Mouse (Mus musculus) central nervous system, embryonic 18 days (tissue): Measurements from ENCODE around the gene Entpd3. TPM values are rescaled to one million over a fixed set of nuclear protein-coding genes. Genes with fewer than 3 reads are reported as not detected.

Experiments
- polyA plus RNA-seq: library from polyadenylated mRNA; depleted of rRNA; stranded (reverse); fragments of >200 nt; gene quantifications from 2 replicates; pipeline ENCODE4 v1.2.3, GENCODE M21; 2012; rRNA removed

Gene Entpd3
- polyA plus RNA-seq, result 10.2 and 10.5 TPM in 2 replicates

DNA sequence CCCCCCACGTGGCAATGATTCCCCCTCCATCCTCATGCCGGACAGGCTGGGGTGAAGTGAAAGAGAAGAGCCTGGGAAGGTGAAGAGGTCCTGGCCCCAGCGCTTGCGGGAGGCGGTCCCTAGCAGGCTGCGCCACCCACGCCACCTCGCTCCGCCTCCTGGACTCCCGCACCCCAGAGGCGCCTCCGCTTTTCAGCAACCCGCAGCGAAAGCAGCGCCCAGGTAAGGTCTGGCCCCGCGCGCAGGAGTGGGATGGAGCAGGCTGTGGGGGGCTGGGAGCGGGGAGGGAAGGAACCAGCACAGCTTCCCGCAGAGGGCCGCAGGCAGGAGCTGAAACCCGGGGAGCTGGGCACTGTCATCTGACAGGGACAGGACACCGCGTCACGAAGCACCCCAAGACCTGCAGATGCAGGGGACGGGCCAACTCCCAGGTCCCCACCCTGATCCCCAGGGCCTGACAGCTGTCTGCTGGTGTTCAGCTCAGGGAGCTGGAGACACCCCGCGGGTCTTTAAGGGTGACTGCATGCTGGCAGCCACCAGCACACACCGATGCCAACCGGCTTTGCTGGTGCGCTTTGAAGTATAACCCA, at the start of gene Entpd3:
Entpd3 (plus strand) TSS at position 157 of the 590 bp plus-strand sequence.

DNA sequence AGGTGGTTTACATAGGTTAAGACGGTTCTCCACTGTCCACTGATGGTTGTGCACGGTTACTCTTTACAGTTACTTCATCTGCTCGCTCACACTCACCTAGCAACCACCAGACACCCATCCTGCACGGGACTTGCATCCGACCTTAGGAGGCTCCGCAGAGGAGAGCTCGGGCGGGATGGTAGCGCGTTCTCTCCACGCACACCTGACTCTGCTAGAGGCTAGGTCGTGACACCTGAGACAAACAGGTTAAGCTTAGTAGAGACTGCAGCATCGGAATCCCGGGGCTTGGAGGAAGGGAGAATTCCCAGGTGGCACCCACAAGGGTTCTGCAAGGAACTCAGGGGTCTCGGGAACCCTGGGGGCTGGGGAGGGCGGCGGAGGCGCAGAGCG, 47.6 kb upstream of the Entpd3 start, which contains the start of gene Eif1b:
Eif1b (plus strand) TSS at position 223 of the 390 bp plus-strand sequence.

GRCm38 (mm10) chr9:120570741-120571592, 31.3 kb downstream of the Entpd3 start, which contains the start of gene Rpl14:
Gene Rpl14, plus strand, starts transcription at chr9:120571444.

Other genes starting within 250 kb of the Entpd3 start
- gene Myrip, start 238.3 kb upstream of the Entpd3 start, polyA plus RNA-seq, result 5.9 and 7.1 TPM in 2 replicates
- gene Eif1b, start 47.6 kb upstream of the Entpd3 start, polyA plus RNA-seq, result 209 and 247 TPM in 2 replicates
- 637 and 642 TPM in 2 replicates for gene Rpl14, start 31.6 kb downstream of the Entpd3 start, polyA plus RNA-seq